Mouse (Mus musculus) cerebral cortex, adult 2 months (tissue): Measurements from ENCODE around the gene Ubb.

Source experiments
- WGBS: fragments of 180-500 bp; shearing (Covaris S2); methylation state at CpG from one replicate; pipeline ENCODE4 v1.1.7; 2018; 5-methylcytosine and 5-hydroxymethylcytosine counted together

The Ubb gene

GRCm38 (mm10) chr11:62550727-62551225 is at the start of gene Ubb:
TSS of gene Ubb (plus strand) at chr11:62551171.
- WGBS = under 1% methylated on average over 40 of the region's 40 CpGs

GRCm38 (mm10) chr11:62507683-62508082 is 43.3 kb upstream of the Ubb start:
- 93% methylated on average over 4 of the region's 4 CpGs for WGBS

GRCm38 (mm10) chr11:62508365-62508764 is 42.6 kb upstream of the Ubb start:
- WGBS = 97% methylated on average over 13 of the region's 13 CpGs

GRCm38 (mm10) chr11:62508816-62509215 is 42.2 kb upstream of the Ubb start:
- WGBS = 97% methylated on average over 5 of the region's 5 CpGs

GRCm38 (mm10) chr11:62509571-62509970 is 41.4 kb upstream of the Ubb start:
- WGBS = 91% methylated on average over 3 of the region's 3 CpGs

- 96% methylated on average over 5 of the region's 5 CpGs for WGBS
Observed at GRCm38 (mm10) chr11:62510956-62511355, 40.0 kb upstream of the Ubb start.

GRCm38 (mm10) chr11:62511444-62512202 is 39.3 kb upstream of the Ubb start:
- 86% methylated on average over 13 of the region's 13 CpGs for WGBS

- 88% methylated on average over 8 of the region's 8 CpGs for WGBS
Observed at GRCm38 (mm10) chr11:62512529-62513080, 38.4 kb upstream of the Ubb start.

GRCm38 (mm10) chr11:62513311-62513710 is 37.7 kb upstream of the Ubb start:
- WGBS = 80% methylated on average over 6 of the region's 6 CpGs

GRCm38 (mm10) chr11:62518991-62519390 is 32.0 kb upstream of the Ubb start:
- WGBS = 55% methylated on average over 2 of the region's 2 CpGs

GRCm38 (mm10) chr11:62522283-62522682 is 28.7 kb upstream of the Ubb start:
- 80% methylated on average over 2 of the region's 2 CpGs for WGBS

- WGBS = 75% methylated on average over 8 of the region's 8 CpGs
Observed at GRCm38 (mm10) chr11:62537089-62537488, 13.9 kb upstream of the Ubb start.

- 35% methylated on average over 7 of the region's 7 CpGs for WGBS
Observed at GRCm38 (mm10) chr11:62537590-62537989, 13.4 kb upstream of the Ubb start.

- under 1% methylated on average over 72 of the region's 73 CpGs for WGBS
Observed at GRCm38 (mm10) chr11:62538321-62539088, 12.5 kb upstream of the Ubb start.

GRCm38 (mm10) chr11:62539089-62539890 is 11.7 kb upstream of the Ubb start, which contains the start of gene Cenpv:
TSS of gene Cenpv (minus strand) at chr11:62539261.
- 6% methylated on average over 57 of the region's 57 CpGs for WGBS

GRCm38 (mm10) chr11:62540167-62540566 is 10.8 kb upstream of the Ubb start:
- WGBS = 93% methylated on average over 7 of the region's 7 CpGs

- 65% methylated on average over 2 of the region's 2 CpGs for WGBS
Observed at GRCm38 (mm10) chr11:62540969-62541368, 10.0 kb upstream of the Ubb start.

- WGBS = 86% methylated on average over 8 of the region's 8 CpGs
Observed at GRCm38 (mm10) chr11:62541581-62541980, 9.4 kb upstream of the Ubb start.

- WGBS = 83% methylated on average over 3 of the region's 3 CpGs
Observed at GRCm38 (mm10) chr11:62543991-62544390, 7.0 kb upstream of the Ubb start.

- under 1% methylated on average over 5 of the region's 5 CpGs for WGBS
Observed at GRCm38 (mm10) chr11:62549782-62550181, 1.2 kb upstream of the Ubb start.

GRCm38 (mm10) chr11:62550227-62550685 is 715 bp upstream of the Ubb start:
- WGBS = under 1% methylated on average over 11 of the region's 11 CpGs
